Mouse (Mus musculus): ENCODE measurements at regions not wholly inside any gene's neighbourhood (a gene's known extent, or its start where the extent isn't known, plus 50 kb on each side); places are given as distances from the start of the nearest gene placed in this dataset.

DNA sequence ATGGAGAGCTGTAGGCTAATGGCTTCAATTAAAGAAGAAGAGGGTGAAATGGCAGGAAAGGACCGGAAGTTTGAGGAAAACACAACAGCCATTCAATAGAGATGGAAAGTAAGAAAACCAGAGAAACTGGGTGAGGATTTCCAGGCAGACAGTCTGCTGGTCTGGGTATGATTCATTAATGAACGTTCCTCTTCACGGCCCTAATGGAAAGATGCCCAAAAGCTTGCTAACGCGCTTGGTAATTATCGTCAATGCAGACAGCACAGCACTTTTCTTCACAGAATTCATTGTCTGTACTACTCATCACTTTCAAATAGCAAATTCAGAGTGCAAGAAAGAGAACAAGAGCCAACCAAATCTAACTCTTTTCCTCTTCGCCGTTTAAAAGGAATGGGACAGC is 60.3 kb downstream of the Ing2 start:
- DNase-seq, result no peak

DNA sequence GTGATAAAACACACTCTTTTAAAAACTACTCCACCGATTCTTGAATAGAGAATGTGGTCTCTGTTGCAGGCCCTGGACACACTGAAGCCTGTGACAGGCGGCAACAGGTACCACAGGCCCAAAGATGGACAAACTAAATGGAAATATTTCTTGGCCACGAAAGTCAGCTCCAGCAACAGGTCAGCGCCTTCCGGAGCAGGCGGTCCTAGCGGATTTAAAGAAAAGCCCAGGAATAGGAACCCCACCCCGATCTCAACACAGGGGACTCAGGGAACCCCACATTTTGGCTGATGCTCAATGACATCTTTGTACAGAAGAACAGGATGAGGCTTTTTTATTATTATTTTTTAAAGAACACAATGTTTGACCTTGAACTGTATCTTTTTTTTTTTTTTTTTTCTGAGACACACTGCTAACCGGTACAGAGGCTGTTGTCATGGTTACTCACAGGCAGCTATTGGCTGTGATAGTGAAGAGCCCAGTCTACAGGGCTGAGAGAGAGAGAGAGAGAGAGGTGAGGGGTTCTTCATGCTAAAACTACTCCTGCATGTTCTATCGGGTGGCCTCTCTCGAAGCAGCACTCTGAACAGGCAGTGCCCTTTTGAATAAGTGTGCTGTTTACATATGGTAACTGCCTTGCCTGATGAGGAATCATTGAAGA is 63.5 kb downstream of the Ing2 start:
- DNase-seq, result no peak

DNA sequence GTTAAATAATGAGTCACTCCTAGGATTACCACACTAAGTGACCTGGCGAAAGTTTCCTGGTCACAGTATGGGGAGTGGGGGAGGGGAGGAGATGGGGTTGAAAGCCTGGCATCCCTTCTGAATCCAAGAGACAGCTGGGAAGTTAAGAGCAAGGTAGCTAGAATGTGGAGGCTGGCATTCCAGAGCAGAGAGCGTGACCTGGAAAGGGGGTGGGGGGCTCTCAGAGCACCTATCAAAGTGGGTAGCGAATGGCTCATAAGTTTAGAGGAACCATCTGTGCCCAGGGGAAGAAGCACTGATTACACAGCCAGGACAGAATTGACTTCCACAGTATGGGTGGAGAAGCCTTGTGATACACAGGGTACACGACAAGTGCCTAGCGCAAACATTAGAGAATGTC is 65.4 kb downstream of the Ing2 start:
- no peak for DNase-seq

DNA sequence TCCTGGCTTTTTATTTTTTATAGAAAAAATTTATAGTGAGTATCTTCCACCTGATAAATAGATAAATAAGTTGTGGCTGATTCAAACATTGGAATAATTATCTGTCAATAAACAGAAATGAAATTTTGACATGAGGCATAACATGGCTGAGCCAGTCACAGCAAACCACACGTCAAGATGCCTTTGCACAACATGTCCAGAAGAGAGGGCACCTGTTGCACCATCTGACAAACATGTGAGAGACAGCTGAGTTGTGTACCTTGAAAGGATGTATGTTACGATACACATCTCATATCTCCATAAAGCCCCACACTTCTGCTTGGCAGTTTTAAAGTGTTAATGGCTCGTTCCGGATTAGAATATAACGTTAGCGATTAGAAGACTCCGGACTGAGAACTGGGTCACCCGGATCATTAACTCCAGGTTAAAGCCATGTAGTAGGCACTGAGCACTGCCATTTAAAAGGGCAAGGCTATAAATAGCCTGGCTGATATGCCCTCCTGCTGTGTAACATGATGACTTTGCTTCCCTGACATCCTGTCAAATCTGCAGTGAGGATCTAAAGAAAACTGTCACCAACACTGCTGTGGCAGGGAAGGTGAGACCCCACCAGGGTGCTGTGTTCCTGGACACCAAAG is 70.9 kb downstream of the Rwdd4a start:
- DNase-seq, result peak; percentile 40

All from kidney, adult 18-20 months (tissue).